Mouse (Mus musculus): ENCODE measurements around the gene Prickle2. TPM values are rescaled to one million over a fixed set of nuclear protein-coding genes. Genes with fewer than 3 reads are reported as not detected.

Prickle2 gene
- polyA plus RNA-seq, 1 experiment, result 1.5 TPM

DNA sequence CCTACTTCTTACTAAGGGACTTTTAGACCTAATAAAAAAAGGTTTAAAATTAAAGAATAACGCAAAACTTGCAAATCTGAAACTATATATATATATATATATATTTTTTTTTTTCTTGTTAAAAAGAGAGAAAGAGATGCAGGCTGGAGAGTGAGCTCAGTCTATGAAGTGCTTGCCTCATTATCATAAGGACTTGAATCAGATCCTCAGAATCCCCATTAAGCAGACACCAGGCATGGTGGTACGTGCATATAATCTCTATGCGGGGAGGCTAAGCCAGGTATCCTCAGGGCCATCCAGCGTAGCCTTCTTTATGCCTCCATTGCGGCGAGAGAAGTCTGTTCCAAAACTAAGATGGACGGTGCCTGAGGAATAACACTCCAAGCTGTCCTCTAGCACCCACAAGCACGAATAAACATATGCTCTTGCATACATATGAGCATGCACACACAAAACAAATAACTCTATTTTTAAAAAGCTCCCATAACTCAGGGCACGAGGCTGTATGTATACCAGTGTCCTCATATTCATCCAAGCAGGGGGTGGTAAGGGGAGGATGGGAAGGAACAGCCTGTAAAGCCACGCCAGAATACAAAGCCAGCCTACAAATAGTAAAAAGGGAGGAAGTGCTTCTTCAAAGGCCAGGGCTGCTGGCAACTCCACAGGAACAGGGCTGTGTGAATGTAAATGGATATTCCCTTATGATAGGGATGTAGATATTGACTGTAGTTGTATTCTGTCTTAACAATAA, 358.5 kb downstream of the Prickle2 start:
- no peak overlapping the region for H3K27ac ChIP-seq (ENCODE audit: control insufficient read depth, insufficient read depth, low read depth, low read length)
- no peaks in the 10 kb centered on the region for H3K4me1 ChIP-seq (ENCODE audit: control insufficient read depth, insufficient read depth, low read length)
- no peak overlapping the region for H3K4me3 ChIP-seq (ENCODE audit: control insufficient read depth, low read depth, low read length)
- no peak for TF ChIP-seq CTCF (IDR thresholded peaks at IDR 0.05; ENCODE audit: control insufficient read depth, insufficient read depth, insufficient replicate concordance, low read depth, low read length)
- no peak for TF ChIP-seq POLR2A (IDR thresholded peaks at IDR 0.05; ENCODE audit: control insufficient read depth, low read depth, low read length)
- no peaks in the 10 kb centered on the region for H3K36me3 ChIP-seq (ENCODE audit: control insufficient read depth, insufficient read depth, low read length)
- H3K27me3 ChIP-seq (ENCODE audit: control insufficient read depth, insufficient read depth, low read length), result no peaks in the 10 kb centered on the region

DNA sequence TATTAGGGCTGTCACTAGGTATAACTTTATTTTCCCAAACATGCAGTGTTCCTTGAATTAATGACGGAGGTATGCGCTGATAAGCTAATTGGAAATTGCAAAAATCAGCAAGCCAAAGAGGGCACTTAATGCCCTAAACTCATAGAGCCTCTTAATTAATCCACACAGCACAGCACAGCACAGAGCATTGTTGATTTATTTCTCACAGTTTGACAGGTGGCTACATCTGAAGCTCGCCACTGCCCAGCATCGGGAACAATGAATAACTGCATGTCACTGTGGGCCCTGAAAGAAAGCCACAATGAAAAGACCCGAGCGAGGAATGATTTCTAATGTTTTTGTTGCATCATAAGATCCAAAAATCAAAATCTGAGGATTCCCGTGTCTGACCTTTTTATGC, 359.2 kb downstream of the Prickle2 start:
- TF ChIP-seq POLR2A (IDR thresholded peaks at IDR 0.05; ENCODE audit: control insufficient read depth, low read depth, low read length) (no peak), CTCF (IDR thresholded peaks at IDR 0.05; ENCODE audit: control insufficient read depth, insufficient read depth, insufficient replicate concordance, low read depth, low read length) (no peak)
- Histone ChIP-seq H3K27ac (ENCODE audit: control insufficient read depth, insufficient read depth, low read depth, low read length) (no peak overlapping the region), H3K36me3 (ENCODE audit: control insufficient read depth, insufficient read depth, low read length) (no peaks in the 10 kb centered on the region), H3K27me3 (ENCODE audit: control insufficient read depth, insufficient read depth, low read length) (no peaks in the 10 kb centered on the region), H3K4me3 (ENCODE audit: control insufficient read depth, low read depth, low read length) (no peak overlapping the region), H3K4me1 (ENCODE audit: control insufficient read depth, insufficient read depth, low read length) (no peaks in the 10 kb centered on the region)

DNA sequence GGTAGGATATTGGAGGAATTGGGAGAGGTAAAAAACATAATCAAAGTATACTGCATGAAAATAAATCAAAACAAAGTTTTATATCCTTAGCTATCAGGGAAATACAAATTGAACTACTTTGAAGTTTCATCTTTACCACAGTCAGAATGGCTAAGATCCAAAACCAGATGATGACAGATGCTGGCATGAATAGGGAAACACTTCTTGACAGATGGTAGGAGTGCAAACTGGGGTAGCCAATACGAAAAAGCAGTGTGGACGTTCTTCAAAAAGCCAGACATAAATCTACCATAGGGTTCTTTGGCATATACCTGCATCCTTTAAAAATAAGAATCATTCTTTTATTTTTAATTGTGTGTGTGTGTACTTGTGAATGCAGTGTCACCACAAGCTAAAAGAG, 360.8 kb downstream of the Prickle2 start:
- no peaks in the 10 kb centered on the region for H3K36me3 ChIP-seq (ENCODE audit: control insufficient read depth, insufficient read depth, low read length)

DNA sequence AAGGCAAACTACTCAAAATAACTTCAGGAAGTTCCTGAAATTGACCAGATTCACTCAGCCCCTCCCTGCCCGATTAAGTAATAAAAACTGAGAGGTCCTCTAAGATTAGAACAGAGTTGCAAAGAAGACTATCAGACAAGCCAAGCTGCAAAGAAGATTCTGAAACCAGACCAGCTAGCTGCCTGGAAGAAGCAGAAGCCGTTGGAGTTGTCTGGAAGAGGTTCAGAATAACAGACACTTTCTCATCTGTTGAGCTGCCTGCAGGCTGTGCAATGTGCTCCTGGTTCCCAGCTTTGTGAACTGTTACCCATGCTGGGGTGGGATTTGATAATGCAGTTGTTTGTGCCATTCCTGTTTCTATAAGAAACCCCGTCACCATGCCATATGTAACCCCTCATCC, 361.4 kb downstream of the Prickle2 start:
- Histone ChIP-seq H3K4me1 (ENCODE audit: control insufficient read depth, insufficient read depth, low read length) (no peaks in the 10 kb centered on the region), H3K27ac (ENCODE audit: control insufficient read depth, insufficient read depth, low read depth, low read length) (no peak overlapping the region), H3K27me3 (ENCODE audit: control insufficient read depth, insufficient read depth, low read length) (no peaks in the 10 kb centered on the region), H3K36me3 (ENCODE audit: control insufficient read depth, insufficient read depth, low read length) (no peaks in the 10 kb centered on the region), H3K4me3 (ENCODE audit: control insufficient read depth, low read depth, low read length) (no peak overlapping the region)
- TF ChIP-seq POLR2A (IDR thresholded peaks at IDR 0.05; ENCODE audit: control insufficient read depth, low read depth, low read length) (no peak), CTCF (IDR thresholded peaks at IDR 0.05; ENCODE audit: control insufficient read depth, insufficient read depth, insufficient replicate concordance, low read depth, low read length) (no peak)

More for the DNA sequence above, 360.8 kb downstream of the Prickle2 start:
- Histone ChIP-seq H3K27ac (ENCODE audit: control insufficient read depth, insufficient read depth, low read depth, low read length) (no peak overlapping the region), H3K4me3 (ENCODE audit: control insufficient read depth, low read depth, low read length) (no peak overlapping the region), H3K27me3 (ENCODE audit: control insufficient read depth, insufficient read depth, low read length) (no peaks in the 10 kb centered on the region), H3K4me1 (ENCODE audit: control insufficient read depth, insufficient read depth, low read length) (no peaks in the 10 kb centered on the region)
- TF ChIP-seq POLR2A (IDR thresholded peaks at IDR 0.05; ENCODE audit: control insufficient read depth, low read depth, low read length), result no peak
- no peak for TF ChIP-seq CTCF (IDR thresholded peaks at IDR 0.05; ENCODE audit: control insufficient read depth, insufficient read depth, insufficient replicate concordance, low read depth, low read length)

Other genes with a start within 250 kb of the Prickle2 start
- gene A730049H05Rik, start 110.3 kb upstream of the Prickle2 start, polyA plus RNA-seq (2012; rRNA removed), result 0.08 TPM in 1 of 2 replicates, not detected in the other
- gene Gm15737, start 163.2 kb upstream of the Prickle2 start, polyA plus RNA-seq (2012; rRNA removed), result not detected in 2 replicates
- 1.3 TPM in 2 replicates for gene Adamts9, start 237.3 kb upstream of the Prickle2 start, polyA plus RNA-seq (2012; rRNA removed)

Data from testis, adult 2 months (tissue).